Mouse (Mus musculus) thymus, adult 2 months (tissue): ENCODE results near the gene Heatr5a. TPM values are rescaled to one million over a fixed set of nuclear protein-coding genes. Genes with fewer than 3 reads are reported as not detected.

Experiments used
- DNase-seq: peaks from one replicate; pipeline ENCODE4 v3.0.0; 2021
- H3K27ac ChIP-seq: fragments of 200-500 bp; 2 replicates; pipeline ENCODE4 v1.5.1; 2012; ENCODE audit warnings: low read length, control low read depth; ENCODE audit not compliant: control insufficient read depth, insufficient read depth
- H3K27me3 ChIP-seq: fragments of 200-500 bp; 2 replicates; pipeline ENCODE4 v1.6.1; 2012; ENCODE audit warnings: mild to moderate bottlenecking, low read length, moderate library complexity, mixed read lengths; ENCODE audit not compliant: control insufficient read depth, insufficient read depth
- H3K36me3 ChIP-seq: fragments of 200-500 bp; 2 replicates; pipeline ENCODE4 v1.6.1; 2012; ENCODE audit warnings: mild to moderate bottlenecking, low read length, moderate library complexity; ENCODE audit not compliant: control insufficient read depth, insufficient read depth
- H3K4me1 ChIP-seq: fragments of 200-500 bp; replicated peaks from 2 replicates; pipeline ENCODE4 v1.6.1; 2012; ENCODE audit warnings: low read length; ENCODE audit not compliant: control insufficient read depth, insufficient read depth
- H3K4me3 ChIP-seq: fragments of 200-500 bp; 2 replicates; pipeline ENCODE4 v1.5.1; 2012; ENCODE audit warnings: mild to moderate bottlenecking, low read length, control low read depth, moderate library complexity; ENCODE audit not compliant: control insufficient read depth, insufficient read depth
- CTCF ChIP-seq: fragments of 200-500 bp; IDR thresholded peaks from 2 replicates; pipeline ENCODE4 v1.5.1; 2012; ENCODE audit warnings: mild to moderate bottlenecking, control low read depth, low read length, moderate library complexity, borderline replicate concordance; ENCODE audit not compliant: control insufficient read depth, poor library complexity, insufficient read depth; ENCODE audit errors: extremely low read depth
- POLR2A ChIP-seq: fragments of 200-500 bp; IDR thresholded peaks from 2 replicates; pipeline ENCODE4 v1.6.1; 2012; ENCODE audit warnings: mild to moderate bottlenecking, low read length, control low read depth, moderate library complexity; ENCODE audit not compliant: control insufficient read depth, poor library complexity, insufficient read depth; ENCODE audit errors: extremely low read depth
- WGBS: fragments of 180-500 bp; shearing (Covaris S2); methylation state at CpG from one replicate; pipeline ENCODE4 v1.1.7; 2018; 5-methylcytosine and 5-hydroxymethylcytosine counted together
- polyA plus RNA-seq: library from polyadenylated mRNA; depleted of rRNA; stranded (reverse); fragments of >200 nt; gene quantifications from 2 replicates; pipeline ENCODE4 v1.2.3, GENCODE M21; 2012

Gene Heatr5a
- polyA plus RNA-seq, 1 experiment: 39.9 TPM

DNA sequence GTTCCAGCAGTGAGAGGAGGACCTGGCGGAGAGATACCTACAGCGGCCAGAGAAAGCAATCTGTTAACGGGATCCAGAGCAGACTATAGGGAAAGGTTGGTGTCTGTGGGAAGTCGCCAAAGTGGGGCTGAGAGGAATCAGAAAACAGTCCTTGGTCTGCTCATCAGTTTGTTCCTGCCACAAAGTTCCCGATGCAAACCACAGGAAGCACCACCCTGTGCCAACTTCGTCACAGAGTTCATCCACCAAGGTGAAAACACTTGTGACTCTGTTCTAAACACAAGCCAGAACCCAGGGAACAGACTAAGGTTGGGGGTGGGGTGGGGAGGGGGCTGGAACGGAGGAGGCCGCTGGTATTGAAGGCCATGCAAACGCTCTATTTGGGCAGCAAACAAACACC is 5.4 kb upstream of the Heatr5a start:
- WGBS: 31% methylated on average over 9 of the region's 9 CpGs
- peaks cover 3% of the 10 kb centered on the region; the same call in 1 of the 2 replicates for H3K4me1 ChIP-seq
- no peak overlapping the region for H3K27ac ChIP-seq
- TF ChIP-seq POLR2A: no peak
- no peaks in the 10 kb centered on the region for H3K36me3 ChIP-seq
- DNase-seq: no peak
- H3K4me3 ChIP-seq: no peak overlapping the region
- H3K27me3 ChIP-seq: no peaks in the 10 kb centered on the region

DNA sequence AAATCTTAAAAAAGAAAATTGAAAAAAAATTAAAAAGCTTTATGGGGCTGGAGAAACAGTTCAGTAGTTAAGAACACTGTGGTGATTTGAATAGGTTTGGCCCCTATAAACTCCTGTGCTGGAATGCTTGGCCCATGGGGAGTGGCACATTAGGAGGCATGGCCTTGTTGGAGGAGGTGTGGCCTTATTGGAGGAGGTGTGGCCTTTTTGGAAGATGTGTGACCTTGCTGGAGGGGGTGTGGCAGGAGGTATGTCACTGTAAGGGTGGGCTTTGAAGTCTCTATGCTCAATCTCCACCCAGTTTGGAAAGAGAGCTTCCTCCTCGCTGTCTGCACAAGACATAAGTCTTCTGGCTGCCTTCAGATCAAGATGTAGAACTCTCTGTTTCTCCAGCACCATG is 3.3 kb upstream of the Heatr5a start:
- H3K27me3 ChIP-seq: no peaks in the 10 kb centered on the region
- TF ChIP-seq POLR2A (no peak), CTCF (no peak)
- no peak overlapping the region for H3K4me3 ChIP-seq
- H3K4me1 ChIP-seq: peaks cover 6% of the 10 kb centered on the region; the same call in 1 of the 2 replicates
- no peak overlapping the region for H3K27ac ChIP-seq
- WGBS: 70% methylated on average over 1 of the region's 1 CpGs
- peak; percentile 6 for DNase-seq
- H3K36me3 ChIP-seq: no peaks in the 10 kb centered on the region

DNA sequence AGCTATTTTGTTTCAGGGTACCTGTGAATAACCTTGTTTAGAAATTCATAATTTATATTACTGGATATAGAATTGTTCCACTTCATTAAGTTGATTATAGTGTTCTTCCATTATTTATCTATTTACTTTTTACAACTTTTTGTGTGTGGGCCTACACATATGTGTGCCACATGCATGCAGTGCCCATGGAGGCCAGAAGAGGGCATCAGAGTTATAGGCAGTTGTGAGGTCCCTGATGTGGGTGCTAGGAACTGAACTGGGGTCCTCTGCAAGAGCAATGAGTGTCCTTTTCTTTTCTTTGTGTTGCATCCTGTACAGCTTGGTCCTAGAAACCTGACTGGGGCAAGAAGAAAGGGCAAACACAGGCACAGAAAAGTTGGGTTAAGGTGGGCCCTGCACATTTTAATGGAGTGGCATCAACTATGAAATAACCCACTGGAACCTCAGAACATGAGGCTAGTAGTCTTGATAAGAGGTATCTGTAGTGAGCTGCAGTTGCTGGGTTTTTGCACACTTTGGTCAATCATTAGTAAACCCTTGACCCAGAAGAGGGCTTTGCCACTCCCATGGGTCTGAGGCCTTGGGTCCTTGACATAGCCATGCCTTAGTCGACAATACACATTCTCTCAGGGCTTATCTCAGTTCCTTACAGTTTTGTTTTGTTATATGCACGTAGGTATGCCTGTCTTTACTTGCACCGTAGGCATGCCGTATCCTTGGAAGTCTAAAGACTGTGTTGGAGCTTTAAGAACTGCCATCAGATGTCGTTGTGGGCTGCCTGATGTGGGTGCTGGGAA is 1.3 kb upstream of the Heatr5a start:
- H3K27ac ChIP-seq: no peak overlapping the region
- peak; percentile 11 for DNase-seq
- no peaks in the 10 kb centered on the region for H3K27me3 ChIP-seq
- 97% methylated on average over 5 of the region's 5 CpGs for WGBS
- no peak for TF ChIP-seq POLR2A
- peaks cover 6% of the 10 kb centered on the region; the same call in 1 of the 2 replicates for H3K4me1 ChIP-seq
- H3K36me3 ChIP-seq: no peaks in the 10 kb centered on the region
- no peak overlapping the region for H3K4me3 ChIP-seq

DNA sequence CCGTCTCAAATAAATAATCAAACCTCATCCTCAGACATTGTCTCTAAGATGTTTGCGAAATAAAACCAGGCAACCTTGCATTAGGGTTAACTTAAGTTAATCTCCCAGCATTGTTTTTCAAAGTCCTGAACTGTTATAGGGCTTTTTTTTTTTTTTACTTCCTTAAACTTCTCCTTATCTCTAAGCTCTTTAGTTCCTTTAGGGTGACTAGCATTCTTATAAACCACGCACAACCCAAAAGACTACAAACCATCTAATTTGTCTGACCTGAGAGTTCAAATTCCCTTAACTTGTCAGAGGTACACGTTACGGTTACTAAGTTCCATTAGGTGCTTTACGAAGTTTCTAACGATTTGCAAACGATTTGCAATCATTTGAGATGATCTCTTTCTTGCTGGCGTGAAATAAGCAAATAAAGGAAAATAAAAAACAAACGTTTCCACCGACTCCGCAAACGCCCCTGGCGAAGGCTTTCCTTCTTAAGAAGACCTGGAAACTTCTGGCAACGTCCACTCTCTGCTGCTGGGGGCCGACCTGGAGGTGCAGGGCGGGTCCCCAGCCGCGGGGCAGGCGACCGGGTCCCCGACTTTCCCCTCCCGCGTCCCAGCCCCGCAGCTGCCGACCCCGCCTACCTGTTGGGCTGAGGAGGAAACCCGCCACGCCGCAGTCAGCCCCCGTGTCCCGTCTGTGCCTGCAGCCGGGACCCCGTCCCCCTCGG is 610 bp downstream of the Heatr5a start:
- H3K27me3 ChIP-seq: no peaks in the 10 kb centered on the region
- H3K4me3 ChIP-seq: peak overlapping the region; percentile 98
- H3K4me1 ChIP-seq: peaks cover 2% of the 10 kb centered on the region; the same call in 1 of the 2 replicates
- H3K36me3 ChIP-seq: no peaks in the 10 kb centered on the region
- no peak for DNase-seq
- H3K27ac ChIP-seq: no peak overlapping the region
- TF ChIP-seq CTCF: no peak
- under 1% methylated on average over 34 of the region's 35 CpGs for WGBS

DNA sequence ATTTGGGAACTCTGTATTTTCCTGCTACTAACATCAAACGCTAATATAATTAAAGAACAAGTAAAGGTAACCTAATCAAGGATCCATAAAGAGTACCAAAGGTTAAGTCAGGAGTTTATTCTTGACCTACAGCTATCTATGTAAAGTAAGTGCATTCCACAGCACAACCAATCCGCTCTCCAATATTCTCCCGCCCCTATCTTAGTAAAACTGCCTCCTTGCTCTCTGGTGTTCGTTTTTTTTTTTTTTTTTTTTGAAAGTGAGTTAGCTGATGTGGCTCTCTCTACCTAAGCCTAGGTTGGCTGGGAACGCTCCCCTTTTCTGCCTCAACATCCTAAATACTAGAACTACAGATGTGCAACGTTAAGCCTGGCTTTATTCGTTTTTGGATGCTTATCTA is 1.2 kb downstream of the Heatr5a start:
- H3K4me3 ChIP-seq: no peak overlapping the region
- peaks cover 2% of the 10 kb centered on the region; the same call in 1 of the 2 replicates for H3K4me1 ChIP-seq
- TF ChIP-seq CTCF (no peak), POLR2A (no peak)
- no peak for DNase-seq
- WGBS: 14% methylated on average over 7 of the region's 7 CpGs
- H3K27me3 ChIP-seq: no peaks in the 10 kb centered on the region
- H3K27ac ChIP-seq: no peak overlapping the region
- no peaks in the 10 kb centered on the region for H3K36me3 ChIP-seq

DNA sequence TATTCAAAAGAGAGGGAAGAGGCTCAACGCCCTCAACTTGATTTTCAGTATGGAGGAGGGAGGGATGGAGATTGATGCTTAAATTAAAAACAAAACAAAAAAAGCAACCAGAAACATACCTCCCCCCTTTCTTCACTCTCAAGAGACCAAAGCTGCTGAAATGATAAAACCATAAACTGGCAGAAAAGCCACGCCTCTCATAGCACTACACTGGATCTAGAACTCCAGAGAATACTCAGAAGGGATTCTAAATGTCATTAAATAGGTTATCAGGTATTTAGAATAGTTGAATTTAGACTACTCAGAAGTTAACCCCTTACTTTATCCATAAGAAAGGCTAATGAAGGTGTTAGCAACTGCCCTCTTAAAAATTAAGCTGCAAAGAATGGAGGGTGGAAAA is 2.0 kb downstream of the Heatr5a start:
- WGBS: 93% methylated on average over 2 of the region's 2 CpGs
- H3K4me1 ChIP-seq: peaks cover 2% of the 10 kb centered on the region; the same call in 1 of the 2 replicates
- no peak overlapping the region for H3K27ac ChIP-seq
- H3K27me3 ChIP-seq: no peaks in the 10 kb centered on the region
- H3K4me3 ChIP-seq: no peak overlapping the region
- DNase-seq: no peak
- TF ChIP-seq POLR2A: no peak
- TF ChIP-seq CTCF: no peak
- H3K36me3 ChIP-seq: no peaks in the 10 kb centered on the region
